Mouse (Mus musculus): Measurements from ENCODE around the gene Aplp2. TPM values are rescaled to one million over a fixed set of nuclear protein-coding genes. Genes with fewer than 3 reads are reported as not detected.
A peak's percentile ranks its signal among the peaks of the same experiment; 100 is the strongest.

Aplp2 gene
- polyA plus RNA-seq (2012; fragmentation: generic; extraction: Trizol) = 47.3 TPM
- long read RNA-seq, experiment 1, transcript Aplp2-201 (17 exons, 3,634 nt) = major isoform, 16 of 49 reads
- long read RNA-seq, experiment 1, transcript Aplp2-209 (16 exons, 3,462 nt) = minor isoform, 7 of 49 reads
- long read RNA-seq, experiment 1, partial matches to known transcripts = 9 of 49 reads
- long read RNA-seq, experiment 1, other reads (novel, unspliced or antisense) = 15 of 49 reads
- long read RNA-seq, experiment 2, transcript Aplp2-209 (16 exons, 3,462 nt) = minor isoform, 100 of 410 reads
- long read RNA-seq, experiment 2, transcript Aplp2-201 (17 exons, 3,634 nt) = major isoform, 261 of 410 reads
- long read RNA-seq, experiment 2, partial matches to known transcripts = 19 of 410 reads
- long read RNA-seq, experiment 2, other reads (novel, unspliced or antisense) = 28 of 410 reads

DNA sequence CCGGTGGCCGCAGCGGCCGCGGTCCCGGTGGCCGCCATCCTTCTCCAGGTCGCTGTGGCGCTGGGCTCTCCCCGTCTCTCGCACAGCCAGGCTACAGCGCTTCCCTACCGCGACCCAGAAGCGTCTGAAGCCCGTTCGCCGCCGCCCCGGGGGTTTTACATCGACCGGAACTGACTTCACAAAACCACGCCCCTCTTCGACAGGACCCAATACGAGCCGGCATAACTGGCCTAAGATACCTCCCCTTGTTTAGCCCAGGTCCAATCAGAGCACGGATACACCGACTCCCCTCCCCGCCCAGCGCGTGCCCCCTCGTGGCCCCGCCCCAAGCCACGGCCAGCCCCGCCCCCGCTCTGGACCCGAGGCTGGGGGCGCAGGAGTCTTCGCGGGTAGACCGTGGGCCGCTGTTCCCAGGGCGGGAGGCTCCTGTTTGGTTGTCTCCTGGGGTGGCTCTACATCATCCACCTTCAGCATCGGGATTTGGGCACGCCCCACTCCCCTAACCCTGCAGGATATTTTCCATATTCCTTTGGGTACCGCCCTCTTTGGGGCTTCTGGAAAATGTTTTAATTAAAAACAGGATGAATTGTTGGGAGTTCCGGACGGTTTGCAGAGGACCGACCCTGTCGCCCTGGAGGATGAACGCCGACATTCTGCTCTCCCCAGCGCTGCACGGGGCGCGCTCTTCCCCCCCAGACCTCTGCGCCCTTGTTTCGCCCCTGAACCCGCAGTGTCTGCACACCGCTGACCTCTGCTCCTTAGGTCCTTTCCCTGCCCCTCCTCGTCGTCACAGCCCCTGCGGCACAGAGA, at the start of gene Aplp2:
Gene Aplp2, minus strand, starts transcription at position 126 of the 810 bp plus-strand sequence.
- Histone ChIP-seq H3K36me3 (ENCODE audit: control insufficient read depth, insufficient read depth) (no peaks in the 10 kb centered on the region), H3K27me3 (ENCODE audit: control insufficient read depth, insufficient read depth, insufficient read length) (no peaks in the 10 kb centered on the region), H3ac (ENCODE audit: control insufficient read depth, insufficient read length, low read depth) (peak within 1 kb of the TSS; percentile 93), H3K4me3 (ENCODE audit: insufficient read depth, poor library complexity, severe bottlenecking) (peak within 1 kb of the TSS; percentile 49), H3K79me2 (ENCODE audit: control insufficient read depth, insufficient read depth) (peaks cover 17% of the 10 kb centered on the region), H3K79me3 (ENCODE audit: low read depth) (peaks cover 9% of the 10 kb centered on the region)
- TF ChIP-seq MYOG (IDR thresholded peaks at IDR 0.05; ENCODE audit: control insufficient read depth, extremely low read depth, insufficient read length) (no peak), MYOD1 (IDR thresholded peaks at IDR 0.05; ENCODE audit: control insufficient read depth, insufficient read length, low read depth) (no peak), CTCF (IDR thresholded peaks at IDR 0.05; ENCODE audit: control insufficient read depth, insufficient read depth, insufficient read length) (no peak), FOSL1 (IDR thresholded peaks at IDR 0.05; ENCODE audit: insufficient read depth, low read length, poor library complexity, severe bottlenecking) (no peak), CEBPB (IDR thresholded peaks at IDR 0.05; ENCODE audit: low read depth) (no peak), MAX (IDR thresholded peaks at IDR 0.05) (no peak), USF1 (IDR thresholded peaks at IDR 0.05; ENCODE audit: low read depth) (no peak)

- Histone ChIP-seq H3K79me2 (ENCODE audit: control insufficient read depth, insufficient read depth) (no peaks in the 10 kb centered on the region), H3K36me3 (ENCODE audit: control insufficient read depth, insufficient read depth) (no peaks in the 10 kb centered on the region), H3K27me3 (ENCODE audit: control insufficient read depth, insufficient read depth, insufficient read length) (no peaks in the 10 kb centered on the region), H3ac (ENCODE audit: control insufficient read depth, insufficient read length, low read depth) (no peak overlapping the region), H3K4me3 (ENCODE audit: insufficient read depth, poor library complexity, severe bottlenecking) (no peak overlapping the region), H3K79me3 (ENCODE audit: low read depth) (no peaks in the 10 kb centered on the region)
- TF ChIP-seq CEBPB (IDR thresholded peaks at IDR 0.05; ENCODE audit: low read depth) (no peak), CTCF (IDR thresholded peaks at IDR 0.05; ENCODE audit: control insufficient read depth, insufficient read depth, insufficient read length) (no peak), MYOD1 (IDR thresholded peaks at IDR 0.05; ENCODE audit: control insufficient read depth, insufficient read length, low read depth) (no peak)
Observed at GRCm38 (mm10) chr9:31260219-31260618, 48.6 kb upstream of the Aplp2 start.

DNA sequence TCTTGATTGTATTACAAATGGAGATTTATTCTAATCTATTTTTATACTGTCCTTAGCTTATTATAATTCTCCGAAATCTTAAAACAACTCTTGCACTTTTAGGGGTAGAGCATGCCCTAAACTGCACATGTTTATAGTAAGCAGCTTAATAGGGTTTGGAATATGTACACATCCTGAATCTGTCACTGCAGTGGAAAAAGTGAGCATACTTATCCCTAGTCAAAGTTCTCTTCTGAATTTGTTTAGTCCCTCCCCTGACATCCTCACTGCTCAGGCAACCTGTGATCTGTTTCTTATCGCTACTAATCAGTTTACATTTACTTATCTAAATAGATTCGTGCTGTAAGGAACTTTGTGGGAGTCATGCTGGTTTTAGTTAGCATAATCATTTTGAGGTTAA, 46.6 kb upstream of the Aplp2 start:
- Histone ChIP-seq H3K36me3 (ENCODE audit: control insufficient read depth, insufficient read depth) (no peaks in the 10 kb centered on the region), H3K27me3 (ENCODE audit: control insufficient read depth, insufficient read depth, insufficient read length) (no peaks in the 10 kb centered on the region), H3K79me3 (ENCODE audit: low read depth) (no peaks in the 10 kb centered on the region), H3K79me2 (ENCODE audit: control insufficient read depth, insufficient read depth) (no peaks in the 10 kb centered on the region), H3ac (ENCODE audit: control insufficient read depth, insufficient read length, low read depth) (no peak overlapping the region), H3K4me3 (ENCODE audit: insufficient read depth, poor library complexity, severe bottlenecking) (no peak overlapping the region)
- TF ChIP-seq CEBPB (IDR thresholded peaks at IDR 0.05; ENCODE audit: low read depth) = no peak
- TF ChIP-seq FOSL1 (IDR thresholded peaks at IDR 0.05; ENCODE audit: insufficient read depth, low read length, poor library complexity, severe bottlenecking) = no peak
- TF ChIP-seq MYOD1 (IDR thresholded peaks at IDR 0.05; ENCODE audit: control insufficient read depth, insufficient read length, low read depth) = no peak
- TF ChIP-seq CTCF (IDR thresholded peaks at IDR 0.05; ENCODE audit: control insufficient read depth, insufficient read depth, insufficient read length) = no peak
- no peak for TF ChIP-seq MAX (IDR thresholded peaks at IDR 0.05)
- TF ChIP-seq MYOG (IDR thresholded peaks at IDR 0.05; ENCODE audit: control insufficient read depth, extremely low read depth, insufficient read length) = no peak
- TF ChIP-seq USF1 (IDR thresholded peaks at IDR 0.05; ENCODE audit: low read depth) = no peak

GRCm38 (mm10) chr9:31255953-31256352, 44.3 kb upstream of the Aplp2 start:
- H3K27me3 ChIP-seq (ENCODE audit: control insufficient read depth, insufficient read depth, insufficient read length) = no peaks in the 10 kb centered on the region

DNA sequence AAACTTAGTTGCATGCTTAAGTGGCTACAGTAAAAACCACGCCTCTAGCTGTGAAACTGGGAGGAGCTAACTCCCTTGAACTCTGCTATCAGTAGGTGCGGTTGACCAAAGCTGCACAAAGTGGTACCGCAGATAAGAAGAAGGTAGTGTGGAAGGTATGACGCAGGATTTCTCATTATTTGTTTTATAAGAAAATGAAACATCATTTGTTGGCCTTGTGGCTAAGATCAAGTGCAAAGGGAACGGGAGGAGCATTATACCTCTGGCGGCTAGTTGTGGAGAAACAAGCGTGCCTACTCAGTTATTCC, 43.0 kb upstream of the Aplp2 start:
- Histone ChIP-seq H3K79me2 (ENCODE audit: control insufficient read depth, insufficient read depth) (no peaks in the 10 kb centered on the region), H3K4me3 (ENCODE audit: insufficient read depth, poor library complexity, severe bottlenecking) (no peak overlapping the region), H3ac (ENCODE audit: control insufficient read depth, insufficient read length, low read depth) (no peak overlapping the region), H3K36me3 (ENCODE audit: control insufficient read depth, insufficient read depth) (no peaks in the 10 kb centered on the region), H3K27me3 (ENCODE audit: control insufficient read depth, insufficient read depth, insufficient read length) (no peaks in the 10 kb centered on the region), H3K79me3 (ENCODE audit: low read depth) (no peaks in the 10 kb centered on the region)
- no peak for TF ChIP-seq CEBPB (IDR thresholded peaks at IDR 0.05; ENCODE audit: low read depth)
- TF ChIP-seq CTCF (IDR thresholded peaks at IDR 0.05; ENCODE audit: control insufficient read depth, insufficient read depth, insufficient read length) = no peak
- no peak for TF ChIP-seq FOSL1 (IDR thresholded peaks at IDR 0.05; ENCODE audit: insufficient read depth, low read length, poor library complexity, severe bottlenecking)
- no peak for TF ChIP-seq USF1 (IDR thresholded peaks at IDR 0.05; ENCODE audit: low read depth)
- TF ChIP-seq MAX (IDR thresholded peaks at IDR 0.05) = no peak

More at GRCm38 (mm10) chr9:31255953-31256352, 44.3 kb upstream of the Aplp2 start:
- Histone ChIP-seq H3K4me3 (ENCODE audit: insufficient read depth, poor library complexity, severe bottlenecking) (no peak overlapping the region), H3K79me2 (ENCODE audit: control insufficient read depth, insufficient read depth) (no peaks in the 10 kb centered on the region), H3K36me3 (ENCODE audit: control insufficient read depth, insufficient read depth) (no peaks in the 10 kb centered on the region), H3ac (ENCODE audit: control insufficient read depth, insufficient read length, low read depth) (no peak overlapping the region), H3K79me3 (ENCODE audit: low read depth) (no peaks in the 10 kb centered on the region)
- no peak for TF ChIP-seq CTCF (IDR thresholded peaks at IDR 0.05; ENCODE audit: control insufficient read depth, insufficient read depth, insufficient read length)

All from C2C12 (cell line).